Mouse (Mus musculus) forebrain, embryonic 12.5 days (tissue): ENCODE data around the gene Snapc5. TPM values are rescaled to one million over a fixed set of nuclear protein-coding genes. Genes with fewer than 3 reads are reported as not detected.
A peak's percentile ranks its signal among the peaks of the same experiment; 100 is the strongest.
"Not testable (repeated sequence)": the region's sequence is repeated elsewhere in the genome, so short reads cannot be mapped to it uniquely, and the experiment has no call there.

ENCODE experiments used
- ATAC-seq: fragments of 200-750 bp; cut with Nextera tagmentation; 2 replicates; pipeline ENCODE4 v1.8.0; 2017; ENCODE audit warnings: moderate TSS enrichment; ENCODE audit not compliant: low FRiP score
- H3K27ac ChIP-seq: fragments of 300-500 bp; sonication (generic); 2 replicates; pipeline ENCODE4 v1.5.1; 2016; ENCODE audit warnings: mild to moderate bottlenecking
- H3K27me3 ChIP-seq: fragments of 300-500 bp; sonication (generic); 2 replicates; pipeline ENCODE4 v1.6.1; 2016; ENCODE audit warnings: mild to moderate bottlenecking
- H3K36me3 ChIP-seq: fragments of 300-500 bp; sonication (generic); replicated peaks from 2 replicates; pipeline ENCODE4 v1.6.1; 2016; ENCODE audit warnings: mild to moderate bottlenecking
- H3K4me1 ChIP-seq: fragments of 300-500 bp; sonication (generic); 2 replicates; pipeline ENCODE4 v1.6.1; 2016
- H3K4me2 ChIP-seq: fragments of 300-500 bp; sonication (generic); 2 replicates; pipeline ENCODE4 v1.6.1; 2016; ENCODE audit warnings: mild to moderate bottlenecking, moderate library complexity
- H3K4me3 ChIP-seq: fragments of 300-500 bp; sonication (generic); replicated peaks from 2 replicates; pipeline ENCODE4 v1.5.1; 2016; ENCODE audit warnings: mild to moderate bottlenecking
- H3K9ac ChIP-seq: fragments of 300-500 bp; sonication (generic); 2 replicates; pipeline ENCODE4 v1.6.1; 2016; ENCODE audit warnings: mild to moderate bottlenecking
- H3K9me3 ChIP-seq: fragments of 300-500 bp; sonication (generic); 2 replicates; pipeline ENCODE4 v1.6.1; 2016
- WGBS: fragments of 180-500 bp; shearing (Covaris S2); methylation state at CpG from one replicate; pipeline ENCODE4 v1.1.7; 2016; 5-methylcytosine and 5-hydroxymethylcytosine counted together
- polyA plus RNA-seq: library from polyadenylated mRNA; unstranded; fragments of >200 nt; fragmentation: Nextera tagmentation; extraction: Ambion mirVana; gene quantifications from 2 replicates; pipeline ENCODE4 v1.2.1, GENCODE M21; 2016

The Snapc5 gene
- polyA plus RNA-seq, 1 experiment from 2014 or later: 35.9 TPM

DNA sequence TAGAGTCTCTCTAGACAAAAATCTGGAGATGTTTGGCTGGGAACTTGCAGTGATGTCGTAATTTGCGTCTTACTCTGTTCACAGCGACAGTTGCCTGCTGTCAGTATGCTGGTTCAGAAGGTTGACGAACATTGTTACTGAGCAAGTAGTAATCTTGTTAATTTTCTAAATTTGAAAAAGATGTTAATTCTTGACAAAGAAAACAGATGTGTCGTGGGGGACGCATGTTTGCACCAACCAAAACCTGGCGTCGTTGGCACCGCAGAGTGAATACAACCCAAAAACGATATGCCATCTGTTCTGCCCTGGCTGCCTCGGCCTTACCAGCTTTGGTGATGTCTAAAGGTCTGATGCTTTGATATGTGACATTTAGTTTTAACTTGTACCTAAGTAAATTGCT is 3.7 kb upstream of the Snapc5 start:
- WGBS: 93% methylated on average over 11 of the region's 11 CpGs
- Histone ChIP-seq H3K9ac (no peak overlapping the region), H3K4me1 (peaks cover 41% of the 10 kb centered on the region), H3K4me3 (no peak overlapping the region), H3K27ac (no peak overlapping the region), H3K9me3 (no peaks in the 10 kb centered on the region), H3K27me3 (no peaks in the 10 kb centered on the region), H3K36me3 (peaks cover 44% of the 10 kb centered on the region), H3K4me2 (no peak overlapping the region)
- ATAC-seq: no peak

DNA sequence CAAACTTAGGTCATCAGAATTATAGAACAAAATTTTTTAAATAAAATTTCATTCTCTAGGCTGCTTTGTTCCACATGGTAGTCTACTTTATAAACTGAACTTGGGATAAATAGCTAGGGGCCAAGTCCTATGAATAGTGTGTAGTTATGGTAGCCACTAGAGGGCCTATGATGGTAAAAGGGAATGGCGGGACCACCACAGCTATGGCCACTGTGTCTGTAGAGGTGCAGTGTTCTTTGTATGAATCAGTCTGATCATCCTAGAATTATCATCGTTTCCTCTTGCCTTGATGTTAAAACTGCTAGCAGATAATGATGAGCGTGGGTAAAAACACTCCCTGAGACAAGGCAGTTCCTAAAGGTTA is 482 bp upstream of the Snapc5 start:
- peaks cover 66% of the 10 kb centered on the region for H3K36me3 ChIP-seq
- WGBS: 44% methylated on average over 3 of the region's 3 CpGs
- H3K4me1 ChIP-seq: peaks cover 27% of the 10 kb centered on the region
- no peak overlapping the region for H3K9ac ChIP-seq
- H3K9me3 ChIP-seq: no peaks in the 10 kb centered on the region
- peak overlapping the region; percentile 83 for H3K27ac ChIP-seq
- no peaks in the 10 kb centered on the region for H3K27me3 ChIP-seq
- peak; percentile 70 for ATAC-seq
- H3K4me2 ChIP-seq: peak overlapping the region; percentile 64
- peak overlapping the region; percentile 67 for H3K4me3 ChIP-seq

DNA sequence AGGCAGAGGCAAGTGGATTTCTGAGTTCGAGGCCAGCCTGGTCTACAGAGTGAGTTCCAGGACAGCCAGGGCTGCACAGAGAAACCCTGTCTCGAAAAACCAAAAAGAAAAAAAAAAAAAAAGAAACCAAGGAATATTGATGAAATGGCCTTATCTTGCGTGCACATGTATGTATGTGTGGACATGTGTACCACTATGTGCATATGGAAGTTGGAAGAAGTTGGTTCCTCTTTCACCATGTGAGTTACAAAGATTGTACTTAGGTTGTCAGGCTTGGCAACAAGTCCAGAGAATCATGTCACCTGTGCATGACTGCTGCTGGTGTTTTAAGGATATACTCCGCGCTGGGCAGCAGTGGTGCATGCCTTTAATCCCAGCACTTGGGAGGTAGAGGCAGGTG is 4.2 kb downstream of the Snapc5 start:
- Histone ChIP-seq H3K36me3 (peaks cover 62% of the 10 kb centered on the region), H3K4me1 (peaks cover 15% of the 10 kb centered on the region)
- not testable (repeated sequence) for H3K27ac ChIP-seq, H3K27me3 ChIP-seq, H3K9me3 ChIP-seq, H3K4me3 ChIP-seq, H3K9ac ChIP-seq, H3K4me2 ChIP-seq, ATAC-seq
- 93% methylated on average over 5 of the region's 5 CpGs for WGBS

DNA sequence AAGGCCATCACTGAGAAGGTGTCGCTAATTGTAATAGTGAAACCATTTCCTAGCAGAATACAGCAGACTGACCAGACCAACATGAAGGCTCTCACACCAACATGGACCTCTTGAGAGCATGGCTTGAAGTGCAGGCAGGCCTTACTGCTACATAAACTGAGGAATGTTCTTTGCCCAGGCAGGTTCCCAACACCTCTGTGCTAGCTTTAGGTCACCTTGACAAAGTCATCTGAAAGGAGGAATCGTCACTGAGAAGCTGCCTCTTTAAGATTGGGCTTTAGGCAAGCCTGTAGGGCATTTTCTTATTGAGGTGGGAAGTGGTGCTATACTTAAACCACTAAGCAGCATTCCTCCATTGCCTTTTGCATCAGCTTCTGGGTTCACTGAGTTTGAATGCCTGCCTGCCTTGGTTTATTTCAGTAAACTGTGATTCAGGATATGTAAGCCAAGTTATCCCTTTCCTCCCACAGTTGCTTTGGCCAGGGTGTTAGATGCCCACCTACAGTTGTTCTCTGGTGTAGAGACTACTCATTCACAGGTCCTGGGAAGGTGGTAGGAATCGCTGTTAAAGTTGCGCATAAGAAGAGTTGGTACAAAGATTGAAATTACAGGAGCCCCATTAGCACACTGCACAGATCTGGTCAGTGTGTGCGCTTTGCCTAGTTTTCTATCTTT is 5.2 kb downstream of the Snapc5 start:
- H3K4me3 ChIP-seq: no peak overlapping the region

DNA sequence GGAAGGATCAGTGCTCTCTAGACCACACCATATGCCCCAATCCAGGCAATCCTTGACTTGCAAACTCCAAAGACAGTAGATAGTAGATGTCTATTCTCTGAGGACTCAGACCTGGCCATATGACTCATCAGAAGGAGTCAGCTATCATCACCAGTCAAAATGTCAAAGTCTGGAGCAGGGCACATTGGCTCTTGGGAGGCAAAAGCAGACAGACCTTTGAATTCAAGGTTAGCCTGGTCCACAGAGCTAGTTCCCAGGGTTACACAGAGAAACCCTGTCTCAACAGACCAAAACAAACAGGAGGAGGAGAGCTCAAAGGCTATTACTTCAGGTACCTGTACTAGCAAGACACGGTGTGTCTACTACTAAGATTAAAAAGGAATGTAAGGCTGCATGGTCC is 14.8 kb downstream of the Snapc5 start:
- Histone ChIP-seq H3K9me3 (no peaks in the 10 kb centered on the region), H3K36me3 (peaks cover 43% of the 10 kb centered on the region), H3K27ac (no peak overlapping the region), H3K4me3 (no peak overlapping the region), H3K4me2 (no peak overlapping the region), H3K9ac (no peak overlapping the region), H3K27me3 (no peaks in the 10 kb centered on the region), H3K4me1 (no peaks in the 10 kb centered on the region)
- 96% methylated on average over 1 of the region's 1 CpGs for WGBS
- ATAC-seq: no peak

More for the DNA sequence above, 5.2 kb downstream of the Snapc5 start:
- Histone ChIP-seq H3K4me1 (peaks cover 10% of the 10 kb centered on the region), H3K9ac (no peak overlapping the region), H3K27me3 (no peaks in the 10 kb centered on the region), H3K9me3 (no peaks in the 10 kb centered on the region), H3K4me2 (no peak overlapping the region), H3K36me3 (peaks cover 64% of the 10 kb centered on the region), H3K27ac (no peak overlapping the region)
- ATAC-seq: no peak
- WGBS: 95% methylated on average over 5 of the region's 5 CpGs

DNA sequence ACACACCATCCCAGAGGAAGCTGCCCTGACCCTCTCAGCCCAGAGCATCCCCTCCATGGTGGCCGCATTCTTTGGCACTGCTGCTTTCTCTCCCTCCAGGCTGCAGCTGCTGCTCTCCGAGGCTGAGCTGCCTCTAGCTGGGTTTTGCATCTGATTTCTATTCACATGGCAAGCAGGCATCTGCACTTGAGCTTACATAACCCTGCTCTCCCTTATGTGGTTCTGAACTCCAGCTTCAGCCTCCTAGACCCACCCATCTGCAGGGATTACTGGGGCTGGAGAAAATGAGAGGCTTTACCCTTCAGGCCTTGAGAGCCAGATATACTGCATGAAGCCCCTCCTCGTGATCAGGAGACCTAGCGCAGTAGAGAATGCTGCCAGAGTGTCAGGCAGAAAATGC is 16.5 kb downstream of the Snapc5 start:
- ATAC-seq: no peak
- Histone ChIP-seq H3K4me3 (no peak overlapping the region), H3K9ac (no peak overlapping the region; the same call in 1 of the 2 replicates), H3K27ac (no peak overlapping the region), H3K4me1 (no peaks in the 10 kb centered on the region), H3K9me3 (no peaks in the 10 kb centered on the region), H3K36me3 (peaks cover 32% of the 10 kb centered on the region), H3K4me2 (no peak overlapping the region), H3K27me3 (no peaks in the 10 kb centered on the region)
- 67% methylated on average over 4 of the region's 4 CpGs for WGBS

DNA sequence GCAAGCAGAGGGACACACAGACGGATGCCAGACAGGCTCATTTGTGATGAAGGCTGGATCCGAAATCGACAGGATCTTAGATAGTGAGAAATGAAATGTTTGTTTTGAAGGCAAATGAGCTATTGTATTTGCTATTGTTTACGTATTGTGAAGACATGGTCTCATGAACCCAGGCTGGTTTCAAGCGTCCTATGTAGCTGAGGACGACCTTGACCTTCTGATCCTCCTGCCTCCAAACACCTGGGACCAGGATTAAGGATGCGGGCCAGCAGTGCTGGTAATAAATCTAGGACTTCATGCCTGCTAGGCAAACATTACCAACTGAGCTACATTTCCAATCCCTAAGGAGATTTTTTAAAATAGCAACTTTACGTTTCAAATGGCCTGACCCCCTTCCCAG is 18.4 kb downstream of the Snapc5 start:
- 90% methylated on average over 8 of the region's 8 CpGs for WGBS
- H3K4me3 ChIP-seq: no peak overlapping the region
- no peak overlapping the region for H3K4me2 ChIP-seq
- peaks cover 20% of the 10 kb centered on the region for H3K36me3 ChIP-seq
- no peaks in the 10 kb centered on the region for H3K27me3 ChIP-seq
- H3K9ac ChIP-seq: no peak overlapping the region
- H3K9me3 ChIP-seq: no peaks in the 10 kb centered on the region
- H3K4me1 ChIP-seq: no peaks in the 10 kb centered on the region
- ATAC-seq: no peak
- H3K27ac ChIP-seq: no peak overlapping the region

DNA sequence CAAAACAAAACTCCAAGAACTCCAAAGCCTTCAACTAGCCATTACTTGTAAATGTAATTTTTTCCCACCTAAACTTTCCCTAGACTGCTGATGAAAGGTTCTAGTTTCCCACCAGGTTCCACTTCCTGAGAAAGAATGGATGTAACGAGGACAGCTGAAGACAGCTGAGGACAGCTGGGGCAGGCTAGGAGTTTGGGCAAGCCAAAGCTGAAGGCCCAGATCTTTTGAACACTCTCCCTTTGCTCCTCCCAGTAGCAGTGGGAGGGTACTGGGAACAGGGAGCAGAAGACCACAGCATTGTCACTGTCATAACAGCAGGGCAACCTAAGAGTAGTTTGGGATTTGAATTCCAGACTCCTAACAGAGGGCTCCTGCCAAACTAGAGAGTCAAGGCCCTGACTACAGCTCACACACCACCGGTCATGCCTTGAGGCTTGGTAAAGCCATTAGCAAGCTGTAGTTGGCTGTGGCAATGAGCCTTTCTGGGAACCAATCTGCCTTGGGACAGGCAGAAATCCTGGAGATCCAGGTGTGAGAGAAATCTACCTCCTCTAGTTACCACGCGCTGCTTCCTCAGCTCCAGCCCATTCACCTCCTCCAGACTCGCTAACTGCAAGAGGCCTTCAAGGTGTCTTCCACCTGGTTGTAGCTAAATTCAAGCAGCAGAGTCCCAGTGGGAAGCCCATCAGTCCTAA is 19.1 kb downstream of the Snapc5 start:
- peaks cover 18% of the 10 kb centered on the region for H3K36me3 ChIP-seq
- H3K9ac ChIP-seq: no peak overlapping the region
- no peak overlapping the region for H3K4me2 ChIP-seq
- no peaks in the 10 kb centered on the region for H3K27me3 ChIP-seq
- 90% methylated on average over 5 of the region's 5 CpGs for WGBS
- H3K4me1 ChIP-seq: no peaks in the 10 kb centered on the region
- ATAC-seq: no peak
- no peak overlapping the region for H3K27ac ChIP-seq
- no peak overlapping the region for H3K4me3 ChIP-seq
- no peaks in the 10 kb centered on the region for H3K9me3 ChIP-seq

DNA sequence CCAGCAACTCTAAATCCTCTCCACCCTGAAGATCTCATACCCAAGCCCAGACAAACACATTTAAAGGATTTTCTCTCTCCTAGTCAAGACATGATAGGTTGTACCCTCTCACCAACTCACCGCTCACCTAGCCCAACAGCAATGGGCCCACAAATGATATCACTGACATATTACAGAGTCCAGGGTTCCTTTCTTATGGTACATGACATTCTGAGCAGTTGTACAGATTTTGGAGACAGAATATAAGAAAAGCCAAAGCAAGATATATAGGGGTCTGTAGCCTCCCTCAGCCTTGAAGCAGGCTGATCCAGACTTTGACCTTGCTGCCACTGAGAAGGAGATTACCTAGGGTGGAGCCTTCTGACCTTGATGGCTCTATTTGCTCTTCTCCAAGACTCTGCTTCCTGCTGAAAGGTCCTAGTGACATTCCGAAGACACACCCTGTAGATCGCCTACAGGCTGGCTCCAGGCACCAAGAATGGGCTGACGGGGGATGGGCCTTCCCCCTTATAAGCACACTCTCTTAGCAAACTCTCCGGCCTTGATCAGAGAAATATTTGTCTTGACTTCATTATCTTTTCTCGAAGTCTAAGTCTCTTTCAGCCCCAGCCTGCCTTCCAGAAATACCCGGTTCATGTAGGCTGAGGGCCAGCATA is 19.8 kb downstream of the Snapc5 start:
- H3K4me1 ChIP-seq, H3K4me3 ChIP-seq, H3K27me3 ChIP-seq, H3K9ac ChIP-seq, H3K4me2 ChIP-seq, ATAC-seq, H3K9me3 ChIP-seq, H3K27ac ChIP-seq: not testable (repeated sequence)
- H3K36me3 ChIP-seq: peaks cover 17% of the 10 kb centered on the region; the same call in 1 of the 2 replicates
- 95% methylated on average over 7 of the region's 7 CpGs for WGBS

DNA sequence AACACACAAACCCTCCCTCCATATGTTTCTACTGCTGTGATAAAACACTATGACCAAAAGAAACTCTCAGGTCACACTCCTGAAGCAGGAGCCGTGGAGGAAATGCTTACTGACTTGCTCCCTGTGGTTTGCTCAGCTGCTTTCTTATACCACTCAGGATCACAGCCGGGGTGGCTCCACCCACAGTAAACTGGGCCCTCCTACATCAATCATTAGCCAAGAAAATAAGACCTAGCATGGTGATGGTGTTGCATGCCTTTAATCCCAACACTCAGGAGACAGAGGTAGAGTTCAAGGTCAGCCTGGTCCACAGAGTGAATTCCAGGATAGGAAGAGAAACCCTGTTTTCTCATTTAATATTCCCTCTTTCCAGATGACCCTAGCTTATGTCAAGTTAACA is 20.8 kb downstream of the Snapc5 start:
- Histone ChIP-seq H3K4me3 (no peak overlapping the region), H3K27ac (no peak overlapping the region), H3K27me3 (no peaks in the 10 kb centered on the region), H3K9me3 (no peaks in the 10 kb centered on the region), H3K36me3 (peaks cover 24% of the 10 kb centered on the region), H3K9ac (no peak overlapping the region), H3K4me1 (no peaks in the 10 kb centered on the region), H3K4me2 (no peak overlapping the region)
- ATAC-seq: no peak
- WGBS: 91% methylated on average over 2 of the region's 2 CpGs

DNA sequence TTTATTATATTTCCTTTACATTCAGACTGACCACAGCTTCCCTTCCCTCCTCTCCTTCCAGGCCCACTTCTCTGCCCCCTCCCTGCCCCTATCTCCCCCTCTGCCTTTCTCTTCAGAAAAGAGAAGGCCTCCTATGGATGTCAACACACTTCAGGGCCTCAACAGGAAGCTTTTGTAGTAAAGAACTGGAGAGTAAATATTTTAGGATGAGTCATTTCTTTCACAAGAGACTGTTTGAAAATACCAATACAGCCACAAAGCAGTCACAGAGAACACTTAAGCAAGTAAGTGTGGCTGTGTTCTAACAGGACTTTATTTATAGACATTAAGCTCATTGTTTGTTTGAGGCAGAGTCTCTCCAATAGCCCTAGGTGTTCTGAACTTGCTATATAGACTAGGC is 23.3 kb downstream of the Snapc5 start:
- H3K4me1 ChIP-seq: no peaks in the 10 kb centered on the region
- no peaks in the 10 kb centered on the region for H3K9me3 ChIP-seq
- H3K4me3 ChIP-seq: no peak overlapping the region
- H3K4me2 ChIP-seq: no peak overlapping the region
- peaks cover 30% of the 10 kb centered on the region for H3K36me3 ChIP-seq
- H3K9ac ChIP-seq: no peak overlapping the region
- H3K27me3 ChIP-seq: no peaks in the 10 kb centered on the region
- ATAC-seq: no peak
- no peak overlapping the region for H3K27ac ChIP-seq

DNA sequence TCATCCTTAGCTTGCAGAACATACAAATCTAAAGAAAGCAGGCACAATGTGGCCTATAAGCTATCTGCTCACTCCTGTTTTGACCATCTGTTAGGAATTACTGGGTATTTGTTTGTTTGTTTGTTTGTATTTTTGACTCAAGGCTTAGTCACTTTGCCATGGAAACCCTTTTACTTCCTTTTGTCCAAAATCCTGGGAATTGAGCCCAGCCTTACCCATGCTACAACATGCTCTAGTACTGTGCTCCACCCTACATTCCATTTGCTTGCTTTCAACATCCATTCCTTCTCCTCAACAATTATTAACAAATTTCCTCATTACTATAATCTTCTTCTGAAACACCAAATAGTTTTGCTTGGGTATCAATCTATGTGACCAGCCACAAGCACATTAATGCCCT is 23.8 kb downstream of the Snapc5 start:
- Histone ChIP-seq H3K36me3 (peaks cover 30% of the 10 kb centered on the region), H3K27ac (no peak overlapping the region), H3K27me3 (no peaks in the 10 kb centered on the region), H3K4me2 (no peak overlapping the region), H3K9me3 (no peaks in the 10 kb centered on the region), H3K4me1 (no peaks in the 10 kb centered on the region), H3K4me3 (no peak overlapping the region), H3K9ac (no peak overlapping the region)
- no peak for ATAC-seq
